Mouse (Mus musculus) erythroblast, embryonic 14.5 days (primary cell): ENCODE results near the gene Ccdc86. TPM values are rescaled to one million over a fixed set of nuclear protein-coding genes. Genes with fewer than 3 reads are reported as not detected.
A peak's percentile ranks its signal among the peaks of the same experiment; 100 is the strongest.

Source experiments
- H3K27me3 ChIP-seq: 2 replicates; pipeline ENCODE4 v1.6.1; 2012; ENCODE audit warnings: inconsistent platforms; ENCODE audit not compliant: control insufficient read depth
- H3K36me3 ChIP-seq: 2 replicates; pipeline ENCODE4 v1.6.1; 2012; ENCODE audit warnings: mild to moderate bottlenecking, inconsistent platforms; ENCODE audit not compliant: control insufficient read depth
- H3K4me1 ChIP-seq: 2 replicates; pipeline ENCODE4 v1.6.1; 2012; ENCODE audit warnings: inconsistent platforms; ENCODE audit not compliant: control insufficient read depth
- H3K4me3 ChIP-seq: replicated peaks from 2 replicates; pipeline ENCODE3; 2012; ENCODE audit warnings: moderate library complexity, mild to moderate bottlenecking, inconsistent platforms
- H3K9me3 ChIP-seq: 2 replicates; pipeline ENCODE4 v1.6.1; 2012; ENCODE audit warnings: low read length, inconsistent platforms, mixed read lengths; ENCODE audit not compliant: control insufficient read depth
- GATA1 ChIP-seq: IDR thresholded peaks from 2 replicates; pipeline ENCODE4 v1.6.1; 2012; ENCODE audit warnings: low read length, inconsistent platforms, mixed read lengths
- TAL1 ChIP-seq: IDR thresholded peaks from 3 replicates; pipeline ENCODE4 v1.6.1; 2012; ENCODE audit warnings: low read length, inconsistent platforms, mixed read lengths
- polyA plus RNA-seq: library from polyadenylated mRNA; stranded (reverse); fragments of >175 nt; gene quantifications from 2 replicates; pipeline ENCODE4 v1.2.3, GENCODE M21; 2012

Ccdc86 gene
- polyA plus RNA-seq, 1 experiment = 1.2 TPM

DNA sequence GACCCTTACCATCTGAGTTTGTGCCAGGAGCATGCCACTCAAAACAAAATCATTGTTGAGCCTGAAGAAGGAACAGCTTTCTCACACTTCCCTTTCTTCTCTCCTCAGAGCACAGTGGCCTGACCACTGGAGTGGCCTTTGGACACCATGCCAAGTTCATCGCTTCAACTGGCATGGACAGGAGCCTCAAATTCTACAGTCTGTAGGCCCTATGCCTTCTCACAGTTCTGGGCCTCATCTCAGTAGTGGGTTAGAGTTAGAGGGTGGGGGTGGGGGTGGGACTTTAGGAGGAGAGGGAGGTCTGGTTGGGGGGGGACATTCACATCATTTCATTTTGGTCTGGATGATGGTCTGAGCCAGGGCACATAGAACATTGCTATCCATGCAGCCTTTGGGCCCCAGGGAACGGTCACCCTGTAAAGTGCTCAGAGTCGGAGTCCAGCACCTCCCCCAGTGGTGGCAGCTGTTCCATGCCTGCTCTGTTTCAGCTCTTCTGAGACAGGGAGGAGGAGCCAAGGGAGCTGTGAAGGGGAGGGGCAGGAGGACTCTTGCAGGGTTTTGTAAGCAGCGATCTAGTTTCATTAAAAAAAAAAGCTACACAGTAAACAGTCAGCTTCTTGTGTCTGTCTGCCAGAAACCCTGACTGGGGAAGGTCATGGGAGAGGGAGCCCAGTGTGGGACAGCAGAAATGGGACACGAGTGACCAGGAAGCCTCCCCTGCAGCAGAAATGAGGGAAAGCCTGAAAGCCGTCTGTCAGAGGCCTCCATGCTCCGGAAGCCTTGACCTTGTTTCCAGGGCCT is 43.9 kb downstream of the Ccdc86 start:
- H3K27me3 ChIP-seq = no peaks in the 10 kb centered on the region
- H3K4me1 ChIP-seq = no peaks in the 10 kb centered on the region
- H3K36me3 ChIP-seq = peaks cover 82% of the 10 kb centered on the region
- TF ChIP-seq GATA1 (no peak), TAL1 (no peak)
- no peaks in the 10 kb centered on the region for H3K9me3 ChIP-seq
- H3K4me3 ChIP-seq = no peak overlapping the region

DNA sequence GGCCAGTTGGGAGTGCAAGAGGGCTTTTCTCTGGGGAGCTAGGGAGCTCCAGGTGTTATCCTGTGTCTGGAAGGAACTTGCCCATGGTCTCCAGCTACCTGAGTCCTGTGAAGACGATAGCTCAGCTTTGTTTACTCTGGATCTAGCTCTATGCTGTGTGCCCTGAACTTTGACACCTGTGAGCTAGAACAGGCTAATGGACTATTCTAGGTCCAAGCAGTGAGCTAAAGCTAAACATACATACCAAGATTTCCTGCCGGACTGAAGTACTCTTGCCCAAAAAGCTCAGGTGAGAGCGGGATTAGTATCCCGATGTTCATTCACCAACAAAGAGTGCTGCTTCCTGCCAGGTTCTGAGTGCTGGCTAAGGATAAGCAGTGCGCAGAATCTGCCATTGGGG is 44.6 kb downstream of the Ccdc86 start:
- Histone ChIP-seq H3K4me1 (no peaks in the 10 kb centered on the region), H3K36me3 (peaks cover 88% of the 10 kb centered on the region), H3K9me3 (no peaks in the 10 kb centered on the region), H3K4me3 (no peak overlapping the region), H3K27me3 (no peaks in the 10 kb centered on the region)
- TF ChIP-seq GATA1 = no peak
- TF ChIP-seq TAL1 = no peak

DNA sequence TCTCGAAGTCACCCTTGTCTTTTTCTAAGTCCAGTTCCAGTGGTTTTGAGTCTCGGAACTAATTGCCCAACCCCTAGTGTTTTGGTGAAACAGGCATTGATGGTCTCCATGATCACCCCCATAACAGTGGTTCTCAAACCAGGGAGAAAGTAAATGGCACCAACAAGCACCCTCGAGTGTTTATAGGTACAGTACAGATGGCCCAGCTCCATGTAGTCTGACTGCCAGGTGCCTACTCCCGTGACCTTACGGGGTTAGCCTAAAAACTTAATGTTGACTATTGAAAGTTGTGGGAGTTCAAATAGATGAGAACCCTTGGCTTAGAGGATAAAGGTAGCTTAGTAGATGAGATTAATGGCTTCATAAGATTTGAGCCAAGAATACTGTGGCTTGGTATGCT is 48.0 kb downstream of the Ccdc86 start:
- Histone ChIP-seq H3K36me3 (peaks cover 90% of the 10 kb centered on the region), H3K4me3 (no peak overlapping the region), H3K27me3 (no peaks in the 10 kb centered on the region), H3K4me1 (peaks cover 14% of the 10 kb centered on the region), H3K9me3 (no peaks in the 10 kb centered on the region)
- TF ChIP-seq TAL1 (no peak), GATA1 (no peak)

DNA sequence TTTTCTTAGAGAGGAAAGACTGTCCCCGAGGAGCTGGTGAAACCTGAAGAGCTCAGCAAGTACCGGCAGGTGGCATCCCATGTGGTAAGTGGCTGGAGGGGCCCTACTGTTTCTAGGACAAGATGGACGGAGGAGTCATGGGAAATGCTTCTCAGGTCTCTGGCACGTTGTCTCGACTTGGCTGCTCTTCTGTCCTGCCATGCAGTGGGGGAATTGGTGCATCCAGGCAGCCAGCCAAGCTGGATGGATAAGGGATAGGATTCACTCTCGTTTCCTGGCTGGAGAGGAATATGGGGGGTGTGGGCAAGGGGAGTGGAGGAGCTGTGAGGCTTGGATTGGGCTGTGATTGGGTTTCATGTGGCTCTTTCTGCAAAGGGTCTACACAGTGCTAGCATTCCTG is 48.8 kb downstream of the Ccdc86 start:
- H3K4me1 ChIP-seq = peaks cover 21% of the 10 kb centered on the region
- no peak for TF ChIP-seq TAL1
- no peak for TF ChIP-seq GATA1
- H3K4me3 ChIP-seq = no peak overlapping the region
- no peaks in the 10 kb centered on the region for H3K9me3 ChIP-seq
- peaks cover 83% of the 10 kb centered on the region for H3K36me3 ChIP-seq
- no peaks in the 10 kb centered on the region for H3K27me3 ChIP-seq

DNA sequence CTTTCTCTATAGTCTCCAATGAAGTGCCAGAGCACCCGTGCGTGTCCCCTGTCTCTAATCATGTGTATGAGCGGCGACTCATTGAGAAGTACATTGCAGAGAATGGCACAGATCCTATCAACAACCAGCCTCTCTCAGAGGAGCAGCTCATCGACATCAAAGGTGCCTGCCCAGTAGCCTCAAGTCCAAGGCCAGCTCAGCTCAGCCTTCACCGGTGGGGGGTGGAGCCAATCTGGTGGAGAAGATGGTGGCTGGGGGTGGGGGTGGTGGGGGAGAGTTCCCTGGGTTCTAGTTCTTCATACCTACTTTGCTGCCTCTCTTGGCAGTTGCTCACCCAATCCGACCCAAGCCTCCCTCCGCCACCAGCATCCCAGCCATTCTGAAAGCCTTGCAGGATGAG is 51.6 kb downstream of the Ccdc86 start:
- Histone ChIP-seq H3K9me3 (no peaks in the 10 kb centered on the region), H3K4me3 (no peak overlapping the region), H3K36me3 (peaks cover 55% of the 10 kb centered on the region), H3K27me3 (no peaks in the 10 kb centered on the region), H3K4me1 (peaks cover 32% of the 10 kb centered on the region)
- TF ChIP-seq TAL1 (no peak), GATA1 (no peak)

DNA sequence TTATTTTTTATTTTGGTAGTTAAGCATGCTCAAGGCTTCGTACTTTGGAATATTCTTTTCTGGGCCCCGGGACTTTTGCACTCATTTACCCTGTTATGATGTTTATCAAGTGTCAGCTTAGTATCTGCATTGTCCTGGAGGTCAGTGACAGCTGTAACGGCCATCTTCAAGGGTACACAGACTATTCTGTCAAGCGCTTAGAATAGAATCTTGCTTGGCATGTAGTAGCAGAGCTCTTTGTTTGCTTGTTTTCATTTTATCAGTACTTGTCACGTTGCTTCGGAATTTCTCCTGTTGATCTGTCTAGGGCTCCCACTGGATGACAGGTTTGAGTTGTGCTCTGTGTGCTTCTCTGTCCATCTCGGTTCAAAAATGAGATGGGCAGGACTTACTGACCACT is 52.2 kb downstream of the Ccdc86 start:
- Histone ChIP-seq H3K36me3 (peaks cover 48% of the 10 kb centered on the region), H3K9me3 (no peaks in the 10 kb centered on the region), H3K4me3 (peak overlapping the region; percentile 88), H3K27me3 (no peaks in the 10 kb centered on the region), H3K4me1 (peaks cover 32% of the 10 kb centered on the region)
- TF ChIP-seq TAL1 = no peak
- TF ChIP-seq GATA1 = no peak

DNA sequence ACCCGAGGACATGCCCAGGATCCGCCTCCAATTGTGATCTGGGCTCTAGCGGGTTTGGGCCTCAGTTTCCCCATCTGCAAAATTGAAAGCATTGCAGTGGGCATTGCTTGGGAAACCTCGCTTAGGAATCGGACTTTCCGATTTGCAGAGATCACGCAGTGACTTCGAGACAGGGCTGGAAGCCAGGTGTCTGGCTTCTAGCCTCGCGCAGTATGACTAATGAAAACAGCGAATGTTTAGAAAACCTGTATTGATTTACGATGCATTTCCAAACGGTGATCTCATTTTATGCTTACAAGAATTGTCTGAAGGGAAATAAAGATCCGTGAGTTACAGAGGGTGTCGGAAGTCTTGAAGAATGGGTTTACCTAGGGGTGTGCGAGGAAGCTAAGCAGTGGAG is 53.4 kb downstream of the Ccdc86 start:
- H3K4me1 ChIP-seq = peaks cover 32% of the 10 kb centered on the region
- no peak for TF ChIP-seq TAL1
- no peak for TF ChIP-seq GATA1
- H3K27me3 ChIP-seq = no peaks in the 10 kb centered on the region
- no peaks in the 10 kb centered on the region for H3K9me3 ChIP-seq
- peaks cover 37% of the 10 kb centered on the region for H3K36me3 ChIP-seq
- H3K4me3 ChIP-seq = peak overlapping the region; percentile 88

DNA sequence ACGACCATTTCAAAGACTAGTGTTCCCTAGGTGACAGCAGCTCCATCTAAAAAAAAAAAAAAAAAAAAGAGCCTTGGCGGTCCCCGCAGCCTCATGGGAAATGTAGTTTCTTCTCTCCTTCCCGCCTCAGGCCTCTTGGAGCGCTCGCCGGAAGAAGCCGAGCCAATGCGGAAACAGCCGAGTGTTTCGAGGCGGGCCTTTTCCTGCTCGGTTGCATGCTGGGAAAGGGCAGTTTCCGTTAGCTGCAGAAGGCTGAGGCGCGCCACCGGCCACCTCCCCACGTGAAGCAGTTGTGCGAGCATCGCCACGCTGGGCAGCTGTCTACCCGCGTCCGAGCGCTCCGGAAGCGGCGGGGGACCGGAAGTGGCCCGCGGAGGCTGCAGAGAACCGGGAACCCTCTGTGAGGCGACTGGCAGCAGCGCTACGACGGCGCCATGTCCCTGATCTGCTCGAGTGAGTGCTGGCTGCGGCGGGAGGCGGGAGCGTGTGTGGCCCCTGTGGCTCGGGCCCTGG is 54.0 kb downstream of the Ccdc86 start, which contains the start of gene Prpf19:
Prpf19 (plus strand) TSS at position 216 of the 513 bp plus-strand sequence.
- Histone ChIP-seq H3K4me3 (peak within 1 kb of the TSS; percentile 88), H3K9me3 (no peaks in the 10 kb centered on the region), H3K36me3 (peaks cover 30% of the 10 kb centered on the region), H3K27me3 (no peaks in the 10 kb centered on the region), H3K4me1 (peaks cover 32% of the 10 kb centered on the region)
- TF ChIP-seq TAL1 (no peak), GATA1 (no peak)

DNA sequence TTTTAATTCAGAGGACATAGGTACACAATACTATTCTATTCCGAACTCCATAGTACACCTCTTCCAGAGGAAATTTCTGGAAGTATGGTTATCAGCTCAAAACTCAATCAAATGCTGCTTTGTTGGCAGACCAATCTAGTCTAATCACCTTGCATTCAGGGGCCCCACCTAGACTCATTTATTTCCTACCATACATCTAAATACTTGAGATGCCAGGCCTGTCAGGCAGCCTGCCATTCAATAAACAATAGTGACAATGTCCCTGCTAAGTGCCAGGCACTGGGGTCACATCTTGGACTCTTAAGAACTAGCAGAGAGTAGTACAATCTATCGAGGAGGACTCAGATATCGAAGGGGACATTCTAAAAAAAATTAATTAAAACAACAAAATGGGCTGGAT is 56.9 kb downstream of the Ccdc86 start:
- Histone ChIP-seq H3K27me3 (no peaks in the 10 kb centered on the region), H3K4me3 (no peak overlapping the region), H3K36me3 (peaks cover 2% of the 10 kb centered on the region), H3K9me3 (no peaks in the 10 kb centered on the region), H3K4me1 (peaks cover 29% of the 10 kb centered on the region)
- no peak for TF ChIP-seq TAL1
- no peak for TF ChIP-seq GATA1

Other genes starting within 250 kb of the Ccdc86 start
- gene Cd5, start 210.3 kb downstream of the Ccdc86 start, polyA plus RNA-seq = not detected in 2 replicates
- gene Cd6, start 119.2 kb downstream of the Ccdc86 start, polyA plus RNA-seq = not detected in 2 replicates
- gene Slc15a3, start 109.5 kb downstream of the Ccdc86 start, polyA plus RNA-seq = 0.30 and 0.67 TPM in 2 replicates
- gene Tmem132a, start 79.3 kb downstream of the Ccdc86 start, polyA plus RNA-seq = 0.05 TPM in 2 replicates
- gene Tmem109, start 67.3 kb downstream of the Ccdc86 start, polyA plus RNA-seq = 1.3 and 1.4 TPM in 2 replicates
- gene Prpf19, start 54.0 kb downstream of the Ccdc86 start, polyA plus RNA-seq = 3.2 and 4.1 TPM in 2 replicates
- gene Zp1, start 28.6 kb downstream of the Ccdc86 start, polyA plus RNA-seq = not detected in 2 replicates
- gene Ptgdr2, start 12.1 kb downstream of the Ccdc86 start, polyA plus RNA-seq = not detected in 2 replicates
- not detected in 2 replicates for gene Ms4a10, start 25.4 kb upstream of the Ccdc86 start, polyA plus RNA-seq
- gene Ms4a15, start 44.0 kb upstream of the Ccdc86 start, polyA plus RNA-seq = not detected in 2 replicates
- not detected in 2 replicates for gene Ms4a18, start 68.8 kb upstream of the Ccdc86 start, polyA plus RNA-seq
- not detected in 2 replicates for gene Ms4a8a, start 131.8 kb upstream of the Ccdc86 start, polyA plus RNA-seq
- gene 1700017D01Rik, start 181.6 kb upstream of the Ccdc86 start, polyA plus RNA-seq = not detected in 2 replicates
- gene 1700025F22Rik, start 216.1 kb upstream of the Ccdc86 start, polyA plus RNA-seq = not detected in 2 replicates
- gene Ms4a13, start 247.5 kb upstream of the Ccdc86 start, polyA plus RNA-seq = not detected in 2 replicates